Mouse (Mus musculus): Measurements from ENCODE around the gene Olfr1344.
"Not testable (repeated sequence)": the region's sequence is repeated elsewhere in the genome, so short reads cannot be mapped to it uniquely, and the experiment has no call there.

Gene Olfr1344

DNA sequence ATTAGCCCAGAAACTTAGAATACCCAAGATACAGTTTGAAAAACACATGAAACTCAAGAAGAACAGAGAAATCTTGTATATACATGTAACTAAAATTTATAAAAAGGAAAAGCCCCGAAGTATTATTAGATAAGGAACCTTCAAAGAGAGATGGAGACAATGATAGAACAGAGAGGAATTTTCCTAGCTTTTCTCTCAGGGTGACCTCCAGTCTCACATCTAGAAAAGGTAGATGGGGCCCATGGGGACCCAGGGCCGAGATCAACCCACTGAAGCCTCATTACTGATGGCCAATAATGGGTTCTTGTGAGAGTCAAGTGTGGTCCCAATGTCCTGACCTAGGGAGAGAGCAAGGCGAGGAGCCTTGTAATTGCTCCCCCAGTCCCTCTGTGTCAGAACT lies at the start of gene Olfr1344:
Gene Olfr1344 (plus strand): TSS at position 301 of the 400 bp plus-strand sequence.
- DNase-seq (ENCODE audit: low spot score in 2 of 2): no peak

DNA sequence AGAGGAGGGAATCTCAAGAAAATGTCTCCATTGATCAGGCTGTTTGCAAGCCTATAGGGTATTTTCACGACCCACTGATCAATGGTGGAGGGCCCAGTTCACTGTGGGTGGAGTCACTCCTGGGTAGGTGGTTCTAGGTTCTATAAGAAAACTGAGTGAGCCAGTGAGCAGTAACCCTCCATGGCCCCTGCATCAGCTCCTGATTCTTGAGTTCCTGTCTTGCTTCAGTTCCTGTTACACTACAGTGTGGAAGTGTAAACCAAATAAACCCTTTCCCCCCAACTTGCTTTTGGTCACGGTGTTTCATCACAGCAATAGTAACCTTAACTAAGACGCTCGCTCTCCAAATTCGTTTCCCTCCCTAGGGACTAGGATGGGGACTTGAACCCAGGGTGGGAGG lies 49.5 kb upstream of the Olfr1344 start:
- no peak for DNase-seq (ENCODE audit: low spot score in 2 of 2)

DNA sequence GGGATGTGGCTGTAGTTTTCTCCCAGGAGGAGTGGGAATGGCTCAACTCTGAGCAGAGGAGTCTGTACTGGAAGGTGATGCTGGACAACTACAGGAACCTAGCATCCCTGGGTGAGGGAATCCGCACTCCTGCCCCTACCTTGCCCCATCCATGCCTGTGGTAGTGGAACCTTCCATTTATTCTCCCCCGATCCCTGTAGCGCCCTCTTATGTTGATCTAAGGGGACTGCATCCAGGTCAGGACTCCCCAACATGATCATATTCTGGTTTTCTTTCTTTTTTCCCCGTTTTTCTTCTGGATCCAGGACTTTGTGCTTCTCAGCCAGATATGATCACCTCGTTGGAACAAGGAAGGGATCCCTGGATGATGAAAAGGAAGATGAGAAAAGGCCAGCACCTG lies 49.0 kb upstream of the Olfr1344 start:
- no peak for DNase-seq (ENCODE audit: low spot score in 2 of 2)

DNA sequence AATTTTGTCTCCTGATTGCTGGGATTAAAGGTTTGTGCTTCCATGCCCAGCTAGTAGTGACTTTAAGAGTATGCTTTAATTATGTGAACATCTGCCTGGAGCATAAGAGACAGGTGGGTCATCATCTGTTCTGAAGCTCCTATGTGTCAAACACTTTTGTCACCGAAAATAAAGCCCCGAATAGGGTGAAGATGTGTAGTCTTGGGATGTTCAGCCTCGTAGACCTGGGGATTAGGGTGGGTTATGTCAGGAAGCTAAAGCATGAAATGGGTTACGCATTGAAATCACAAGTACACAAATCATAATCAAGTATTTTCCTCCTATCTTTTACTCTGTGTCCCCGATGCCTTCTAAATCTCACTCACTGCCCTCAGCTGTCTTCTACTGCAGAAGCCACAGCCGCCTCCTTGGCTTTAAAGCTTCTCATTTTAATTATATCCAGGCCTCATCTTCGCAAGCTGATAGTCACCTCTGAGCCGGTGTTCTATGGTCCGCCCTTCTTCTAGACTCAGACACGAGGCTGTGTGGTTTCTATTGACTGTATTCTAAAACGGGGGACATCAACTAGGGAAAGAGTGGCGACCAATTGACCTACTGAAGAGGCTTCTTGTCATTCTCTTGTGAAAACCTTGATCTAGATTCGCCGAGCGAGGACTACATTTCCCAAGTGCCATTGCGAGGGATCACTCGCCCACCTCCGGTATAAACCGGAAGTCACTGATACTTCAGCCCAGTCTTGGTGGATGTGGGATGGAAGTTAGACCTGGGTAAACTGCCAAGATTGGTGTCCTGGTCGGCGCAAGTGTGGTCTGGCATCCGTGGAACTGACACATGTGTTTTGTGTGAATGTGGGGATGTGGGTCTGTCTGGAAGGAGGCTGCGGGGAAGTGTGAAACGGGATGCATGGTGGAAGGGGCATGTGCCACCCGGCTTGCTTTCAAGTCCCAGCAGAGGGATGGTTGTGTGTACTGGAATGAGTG lies 40.2 kb upstream of the Olfr1344 start, which contains the start of gene Smim17:
Gene Smim17 (plus strand): TSS at position 720 of the 980 bp plus-strand sequence.
- peak; percentile 57 to 63 for DNase-seq (ENCODE audit: low spot score in 2 of 2)

DNA sequence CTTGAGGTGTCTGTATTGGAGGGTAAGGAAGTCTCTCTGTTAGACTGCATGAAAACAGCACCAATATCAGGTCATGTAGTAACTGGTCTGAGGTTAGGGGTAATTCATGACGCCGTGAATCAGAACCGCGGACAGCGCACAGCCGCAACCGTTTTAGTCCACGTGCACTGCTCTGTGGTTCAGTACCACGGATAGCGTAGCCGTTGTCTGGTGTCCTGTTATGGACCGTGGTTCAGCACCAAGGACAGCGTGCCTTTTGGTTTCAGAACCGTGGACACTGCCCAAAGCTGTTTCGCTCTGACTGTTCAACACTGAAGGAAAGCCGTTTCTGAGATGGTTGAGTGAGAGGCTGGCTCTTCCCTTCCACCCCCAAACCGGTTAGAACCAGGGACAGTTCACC lies 28.4 kb upstream of the Olfr1344 start, which contains the start of gene Gm20715:
Gene Gm20715 (plus strand): TSS at position 235 of the 400 bp plus-strand sequence.
- peak; percentile 59 to 62 for DNase-seq (ENCODE audit: low spot score in 2 of 2)

DNA sequence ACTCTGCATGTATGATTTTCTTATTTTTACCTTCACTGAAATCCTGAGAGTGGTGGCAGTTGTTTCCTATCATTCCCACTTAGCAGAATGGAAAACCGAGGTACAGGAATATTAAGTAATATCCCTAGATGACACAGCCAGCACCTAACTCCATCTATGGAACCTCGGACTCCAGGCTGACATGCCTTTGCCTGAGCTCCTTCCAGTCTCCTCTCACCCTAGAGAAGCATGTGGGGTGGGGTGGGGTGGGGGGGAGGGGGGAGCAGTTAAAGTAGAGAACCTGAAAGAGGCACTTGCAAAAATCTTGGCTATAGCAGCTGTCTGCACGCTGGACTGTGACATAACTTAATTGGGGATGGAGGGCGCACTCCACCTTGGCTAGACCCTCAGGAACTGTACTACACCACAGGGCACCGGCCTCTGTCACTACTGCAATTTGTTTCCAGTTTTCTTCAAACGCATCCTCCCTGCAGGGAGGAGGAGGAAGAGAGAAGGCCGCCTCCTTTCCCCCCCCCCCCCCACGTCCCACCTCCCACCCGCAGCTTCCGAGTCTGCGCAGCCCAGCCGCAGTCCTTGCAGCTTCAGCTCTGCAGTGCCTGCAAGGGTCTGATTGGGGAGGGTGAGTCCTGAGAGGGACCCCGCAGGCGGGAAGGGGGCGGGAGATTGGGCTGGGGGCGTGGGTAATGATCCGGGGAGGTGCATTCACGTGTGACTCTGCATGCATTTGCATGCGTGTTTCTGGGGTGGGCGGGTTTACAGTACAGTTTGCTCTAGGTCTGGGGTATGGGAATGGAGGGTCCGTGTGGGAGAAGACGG lies 23.7 kb upstream of the Olfr1344 start:
- DNase-seq (ENCODE audit: low spot score in 2 of 2): peak; percentile 14 to 21

DNA sequence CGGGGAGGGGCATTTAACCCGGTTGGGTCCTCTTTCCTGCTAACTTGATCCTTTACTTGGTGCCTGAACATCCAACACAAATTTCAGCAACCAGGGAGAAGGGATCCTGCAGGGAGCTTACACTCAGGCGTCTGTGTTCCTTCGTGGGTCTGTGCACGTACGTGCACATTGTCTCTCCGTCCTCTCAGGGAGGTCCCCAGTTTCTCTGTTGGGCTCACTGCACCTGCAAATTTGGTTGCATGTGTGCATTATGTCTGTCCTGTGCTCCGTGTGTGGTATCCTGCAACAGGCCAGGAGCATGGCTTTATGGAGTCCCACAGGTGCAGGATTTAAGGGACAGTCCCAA lies 23.1 kb upstream of the Olfr1344 start:
- no peak for DNase-seq (ENCODE audit: low spot score in 2 of 2)

DNA sequence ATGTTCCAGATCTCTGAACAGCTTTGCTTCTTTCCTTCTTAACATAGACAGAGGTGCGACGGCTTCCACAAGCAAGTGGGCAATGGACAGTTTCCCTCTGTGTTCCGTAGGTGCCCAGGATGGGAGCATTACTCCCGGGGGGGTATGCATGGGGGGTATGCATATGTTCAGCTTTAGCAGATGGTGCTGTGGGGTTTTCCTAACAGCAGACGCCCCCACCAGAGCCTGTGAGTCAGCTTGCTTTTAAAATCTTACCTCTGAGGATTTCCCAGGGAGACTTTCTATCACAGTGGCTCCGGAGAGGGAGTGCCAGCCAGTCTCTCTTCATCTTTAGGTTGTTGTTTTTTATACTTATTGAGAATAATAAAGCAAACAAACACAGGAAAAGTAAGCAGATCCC lies 18.6 kb upstream of the Olfr1344 start:
- DNase-seq (ENCODE audit: low spot score in 2 of 2): no peak

DNA sequence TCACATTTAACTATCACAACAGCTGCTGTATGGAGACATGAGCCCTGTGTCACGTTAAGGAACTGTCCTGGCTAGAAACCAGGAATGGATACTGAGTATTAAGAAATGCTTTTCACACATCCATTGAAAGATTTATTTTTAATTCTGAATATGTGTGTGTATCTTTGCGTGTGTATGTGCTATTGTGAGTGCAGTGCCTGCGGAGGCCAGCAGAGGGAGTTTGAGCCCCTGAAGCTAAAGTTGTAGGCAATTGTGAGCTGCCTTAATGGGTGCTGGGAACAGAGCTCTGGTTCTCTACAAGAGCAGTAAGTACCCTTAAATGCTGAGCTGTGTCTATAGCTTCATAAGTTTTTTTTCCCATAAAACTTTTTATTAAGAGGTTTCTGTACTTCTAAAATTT lies 9.1 kb upstream of the Olfr1344 start:
- DNase-seq (ENCODE audit: low spot score in 2 of 2): no peak

DNA sequence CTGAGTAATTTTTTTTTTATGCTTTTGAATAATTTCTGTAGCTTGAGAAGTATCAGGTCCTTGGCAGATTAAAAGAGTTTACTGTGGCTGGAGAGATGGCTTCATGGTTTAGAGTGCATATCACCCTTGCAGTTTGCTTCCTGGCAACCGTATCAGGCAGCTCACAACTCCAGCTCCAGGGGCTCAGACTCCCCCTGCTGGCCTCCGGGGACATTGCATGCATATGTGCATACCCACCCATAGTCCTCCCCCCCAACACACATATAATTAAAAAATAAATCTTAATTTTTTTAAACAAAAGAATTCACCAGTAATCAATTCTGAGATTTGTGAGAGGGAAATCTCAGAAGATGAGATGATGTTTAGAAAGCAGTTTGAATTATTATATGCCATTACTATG lies 8.1 kb upstream of the Olfr1344 start:
- no peak for DNase-seq (ENCODE audit: low spot score in 2 of 2)

DNA sequence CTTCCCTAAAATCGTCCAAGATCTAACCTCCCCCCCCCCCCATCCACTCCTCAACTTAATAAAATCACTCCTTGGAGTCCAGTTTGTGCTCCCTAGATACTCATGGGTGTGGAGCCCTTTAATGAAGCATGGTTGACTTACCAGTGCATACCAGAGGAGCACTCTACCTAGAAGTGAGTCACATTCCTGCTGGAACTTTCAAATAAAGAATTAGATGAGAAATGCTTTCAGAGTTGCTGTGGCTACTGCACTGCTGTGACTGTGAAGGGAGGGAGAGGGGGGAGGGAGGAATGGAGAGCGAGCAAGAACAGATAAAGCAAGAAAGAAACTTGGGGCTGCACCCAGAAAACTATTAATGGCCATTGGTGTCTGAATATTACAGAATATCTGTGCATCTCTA lies 2.7 kb downstream of the Olfr1344 start:
- no peak for DNase-seq (ENCODE audit: low spot score in 2 of 2)

DNA sequence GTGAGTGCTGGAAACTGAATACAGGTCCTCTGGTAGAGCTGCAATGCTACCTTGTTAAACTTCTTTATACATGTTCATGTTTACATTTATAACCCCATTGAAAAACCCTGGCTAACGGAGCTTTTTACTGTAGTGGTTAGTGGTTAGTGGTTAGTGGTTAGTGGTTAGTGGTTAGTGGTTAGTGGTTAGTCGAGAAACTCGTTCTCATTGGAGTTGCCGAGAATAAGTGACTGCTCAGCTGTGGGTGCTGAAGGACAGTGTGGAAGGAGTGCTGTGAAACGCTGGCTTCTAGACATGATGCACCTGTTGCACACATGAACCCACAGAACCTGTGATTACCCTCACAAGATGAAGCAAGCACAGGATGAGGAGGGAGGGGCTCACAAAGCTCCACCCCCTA lies 9.3 kb downstream of the Olfr1344 start:
- DNase-seq (ENCODE audit: low spot score in 2 of 2): no peak

DNA sequence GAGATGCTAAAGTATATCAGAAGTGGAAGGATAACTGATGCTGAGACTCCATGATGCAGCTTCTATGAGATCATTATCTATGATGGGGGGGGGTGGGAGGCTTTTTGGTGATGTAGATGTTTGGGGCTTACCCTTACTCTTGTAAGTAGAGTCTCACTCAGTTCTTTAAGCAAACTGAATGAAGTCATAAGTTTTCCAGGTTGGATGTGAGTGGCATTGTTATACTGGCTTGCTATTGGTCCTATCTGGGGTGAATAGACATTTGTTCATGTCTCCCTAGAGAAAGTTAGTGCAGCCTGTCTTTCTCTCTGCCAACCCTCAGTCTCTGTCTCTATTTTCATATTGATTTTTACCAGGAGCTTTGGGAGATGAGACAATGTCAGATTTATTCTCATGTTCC lies 17.4 kb downstream of the Olfr1344 start, which contains the start of gene Olfr1336:
Gene Olfr1336 (plus strand): TSS at position 301 of the 400 bp plus-strand sequence.
- no peak for DNase-seq (ENCODE audit: low spot score in 2 of 2)

DNA sequence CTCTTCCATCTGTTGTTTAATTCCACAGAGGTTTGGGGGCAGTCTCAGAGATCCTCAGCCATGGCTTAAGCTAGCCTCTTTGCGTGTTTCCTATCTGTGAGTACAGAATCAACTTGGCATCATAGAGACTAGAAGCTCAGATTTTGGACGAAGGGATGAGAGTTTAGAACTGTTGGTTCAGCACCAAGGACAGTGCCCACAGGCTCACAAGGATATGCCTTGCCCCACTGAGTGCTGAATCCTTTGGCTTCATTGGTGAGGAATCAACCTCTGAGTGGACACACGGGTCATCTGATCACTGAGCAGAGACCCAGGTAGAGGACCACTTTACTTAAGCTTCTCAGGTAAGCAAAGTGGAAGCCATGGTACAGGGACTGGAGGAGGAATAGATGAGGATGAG lies 17.9 kb downstream of the Olfr1344 start:
- no peak for DNase-seq (ENCODE audit: low spot score in 2 of 2)

DNA sequence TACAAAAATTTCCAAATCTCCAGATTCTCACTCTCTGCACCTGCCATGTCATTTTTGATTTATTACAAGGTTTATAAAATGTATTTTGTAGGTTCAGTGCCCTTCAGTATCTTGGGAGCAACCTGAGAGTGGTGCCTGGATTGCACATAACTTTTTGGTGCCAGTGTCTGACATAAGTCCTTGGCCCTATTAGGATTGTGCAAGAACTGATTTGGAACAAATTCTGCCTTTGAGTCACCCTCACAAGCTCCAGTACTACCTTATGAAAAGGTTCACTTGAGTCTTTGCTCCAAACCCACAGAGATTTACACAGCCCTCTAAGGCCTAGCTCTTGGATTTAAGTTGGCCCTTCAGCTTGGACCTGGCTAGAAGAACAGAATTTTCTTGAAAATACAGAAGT lies 28.5 kb downstream of the Olfr1344 start, which contains the start of gene Olfr1346:
Gene Olfr1346 (plus strand): TSS at position 151 of the 400 bp plus-strand sequence.
- no peak for DNase-seq (ENCODE audit: low spot score in 2 of 2)

DNA sequence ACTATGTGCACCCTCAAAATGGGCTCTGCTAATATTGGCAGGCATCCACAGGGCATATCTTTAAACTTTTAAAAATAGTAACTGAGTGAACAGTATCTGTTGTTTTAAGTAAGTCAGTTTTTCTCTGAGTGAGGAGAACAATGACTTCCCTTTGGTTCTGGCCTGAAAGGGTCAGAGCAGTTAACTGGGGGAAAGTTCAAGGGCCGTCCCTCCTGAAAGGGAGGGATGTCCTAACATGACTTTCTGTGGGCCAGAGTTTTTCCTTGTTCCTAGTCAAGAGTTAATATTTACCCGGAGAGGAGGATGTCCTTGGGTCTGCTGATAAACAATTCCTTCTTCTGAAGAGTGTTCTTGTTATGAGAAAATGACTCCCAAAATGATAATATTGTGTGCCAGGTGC lies 39.1 kb downstream of the Olfr1344 start:
- not testable (repeated sequence) for DNase-seq (ENCODE audit: low spot score in 2 of 2)

DNA sequence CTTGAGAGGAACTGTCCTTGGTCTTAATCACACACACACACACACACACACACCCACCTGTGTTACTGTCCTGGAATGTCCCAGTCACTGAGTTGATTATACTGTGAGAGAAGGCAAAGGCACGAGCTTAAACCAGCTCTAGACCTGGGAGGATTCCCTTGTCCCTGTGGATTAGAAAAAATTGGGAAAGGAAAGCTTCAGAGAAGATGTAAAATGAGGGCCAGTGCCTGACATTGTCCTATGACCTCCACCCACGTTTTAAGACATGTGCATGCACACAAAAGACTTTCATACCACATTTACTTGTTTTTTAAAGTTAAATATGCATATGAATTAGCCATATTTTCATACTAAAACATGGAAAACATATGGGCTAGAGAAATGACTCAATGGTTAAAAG lies 48.4 kb downstream of the Olfr1344 start, which contains the start of gene Olfr5:
Gene Olfr5 (minus strand): TSS at position 101 of the 400 bp plus-strand sequence.
- DNase-seq (ENCODE audit: low spot score in 2 of 2): no peak

Measured in frontal cortex, postnatal 14 days (tissue).